Mouse (Mus musculus) embryonic facial prominence, embryonic 14.5 days (tissue): ENCODE data around the gene Astn2. TPM values are rescaled to one million over a fixed set of nuclear protein-coding genes. Genes with fewer than 3 reads are reported as not detected.
A peak's percentile ranks its signal among the peaks of the same experiment; 100 is the strongest.

Experiments
- ATAC-seq: fragments of 200-750 bp; cut with Nextera tagmentation; 2 replicates; pipeline ENCODE4 v1.8.0; 2017; ENCODE audit warnings: low read depth, moderate number of reproducible peaks, moderate TSS enrichment
- DNase-seq: peaks from one replicate; pipeline ENCODE4 v3.0.0-alpha.2; 2015; ENCODE audit warnings: low spot score
- H3K27ac ChIP-seq: fragments of 300-500 bp; sonication (generic); replicated peaks from 2 replicates; pipeline ENCODE4 v1.5.1; 2014; ENCODE audit warnings: low read depth, mild to moderate bottlenecking, low read length, moderate library complexity
- H3K27me3 ChIP-seq: fragments of 300-500 bp; sonication (generic); replicated peaks from 2 replicates; pipeline ENCODE4 v1.6.1; 2014; ENCODE audit warnings: low read length; ENCODE audit not compliant: control insufficient read depth, insufficient read depth
- H3K36me3 ChIP-seq: fragments of 300-500 bp; sonication (generic); 2 replicates; pipeline ENCODE4 v1.6.1; 2014; ENCODE audit warnings: low read length, mixed read lengths; ENCODE audit not compliant: control insufficient read depth, insufficient read depth
- H3K4me1 ChIP-seq: fragments of 300-500 bp; sonication (generic); 2 replicates; pipeline ENCODE4 v1.6.1; 2014; ENCODE audit warnings: antibody characterized with exemption, low read length; ENCODE audit not compliant: control insufficient read depth, insufficient read depth
- H3K4me2 ChIP-seq: fragments of 300-500 bp; sonication (generic); 2 replicates; pipeline ENCODE4 v1.6.1; 2014; ENCODE audit warnings: low read depth, mild to moderate bottlenecking, low read length, moderate library complexity, mixed read lengths
- H3K4me3 ChIP-seq: fragments of 300-500 bp; sonication (generic); 2 replicates; pipeline ENCODE4 v1.5.1; 2014; ENCODE audit warnings: low read depth, mild to moderate bottlenecking, low read length
- H3K9ac ChIP-seq: fragments of 300-500 bp; sonication (generic); 2 replicates; pipeline ENCODE4 v1.6.1; 2014; ENCODE audit warnings: low read depth, mild to moderate bottlenecking, low read length, moderate library complexity, mixed read lengths
- H3K9me3 ChIP-seq: fragments of 300-500 bp; sonication (generic); 2 replicates; pipeline ENCODE4 v1.6.1; 2016; ENCODE audit warnings: low read length; ENCODE audit not compliant: control insufficient read depth
- WGBS: fragments of 180-500 bp; shearing (Covaris S2); extraction: QIAGEN DNeasy Blood & Tissue Kit; methylation state at CpG from one replicate; pipeline ENCODE4 v1.1.7; 2014; 5-methylcytosine and 5-hydroxymethylcytosine counted together
- polyA plus RNA-seq: library from polyadenylated mRNA; unstranded; fragments of >200 nt; fragmentation: Nextera tagmentation; extraction: Ambion mirVana; gene quantifications from 2 replicates; pipeline ENCODE4 v1.2.1, GENCODE M21; 2014

The Astn2 gene
- 1.0 and 1.2 TPM in 2 replicates for polyA plus RNA-seq

DNA sequence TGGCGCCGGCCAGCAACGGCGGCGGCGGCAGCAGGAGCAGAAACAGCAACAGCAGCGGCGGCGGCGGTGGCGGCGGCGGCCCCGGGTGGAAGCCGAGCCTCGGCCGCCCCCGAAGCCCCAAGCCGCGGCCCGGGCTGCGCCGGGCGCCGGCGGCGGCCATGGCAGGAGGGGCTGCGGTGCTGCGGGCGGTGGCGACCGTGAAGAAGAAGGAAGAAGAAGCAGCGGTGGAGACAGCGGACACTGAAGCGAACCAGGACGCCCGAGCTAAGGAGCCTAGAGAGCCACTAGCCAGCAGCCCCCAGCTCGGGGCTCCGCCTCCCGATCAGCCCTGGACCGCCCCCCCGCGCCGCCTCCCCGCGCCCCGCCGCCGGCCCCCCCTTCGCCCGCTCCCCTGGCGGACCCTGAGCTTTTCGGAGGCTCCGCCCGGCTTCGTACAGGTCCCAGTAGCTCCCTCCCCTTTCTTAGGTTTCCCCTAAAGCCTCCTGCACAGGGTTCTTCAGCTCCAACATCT is at the start of gene Astn2:
Astn2 (minus strand) TSS at position 411 of the 511 bp plus-strand sequence.
- ATAC-seq, result peak; percentile 74
- Histone ChIP-seq H3K9me3 (no peaks in the 10 kb centered on the region), H3K27me3 (peaks cover 25% of the 10 kb centered on the region), H3K4me3 (peak within 1 kb of the TSS; percentile 74), H3K9ac (peak within 1 kb of the TSS; percentile 69), H3K27ac (no peak within 1 kb of the TSS), H3K4me2 (peak within 1 kb of the TSS; percentile 97), H3K36me3 (no peaks in the 10 kb centered on the region), H3K4me1 (no peaks in the 10 kb centered on the region)
- WGBS, result 3% methylated on average over 5 of the region's 56 CpGs
- DNase-seq, result no peak

GRCm38 (mm10) chr4:66450115-66450514 is 45.7 kb upstream of the Astn2 start:
- no peak overlapping the region for H3K27ac ChIP-seq
- no peak overlapping the region for H3K9ac ChIP-seq
- no peaks in the 10 kb centered on the region for H3K36me3 ChIP-seq
- 28% methylated on average over 3 of the region's 3 CpGs for WGBS
- H3K27me3 ChIP-seq, result no peaks in the 10 kb centered on the region
- no peaks in the 10 kb centered on the region for H3K9me3 ChIP-seq
- H3K4me3 ChIP-seq, result no peak overlapping the region
- H3K4me1 ChIP-seq, result no peaks in the 10 kb centered on the region
- ATAC-seq (no peak), DNase-seq (peak; percentile 50)
- H3K4me2 ChIP-seq, result no peak overlapping the region

- no peak for DNase-seq
- 64% methylated on average over 1 of the region's 1 CpGs for WGBS
- H3K4me3 ChIP-seq, result no peak overlapping the region
- no peaks in the 10 kb centered on the region for H3K36me3 ChIP-seq
- no peak overlapping the region for H3K4me2 ChIP-seq
- no peaks in the 10 kb centered on the region for H3K9me3 ChIP-seq
- H3K27ac ChIP-seq, result no peak overlapping the region
- ATAC-seq, result no peak
- H3K9ac ChIP-seq, result no peak overlapping the region
- no peaks in the 10 kb centered on the region for H3K27me3 ChIP-seq
- H3K4me1 ChIP-seq, result no peaks in the 10 kb centered on the region
Measured at GRCm38 (mm10) chr4:66431256-66431655, 26.8 kb upstream of the Astn2 start.

GRCm38 (mm10) chr4:66425804-66426203 is 21.4 kb upstream of the Astn2 start:
- Histone ChIP-seq H3K36me3 (no peaks in the 10 kb centered on the region), H3K27ac (no peak overlapping the region), H3K9me3 (no peaks in the 10 kb centered on the region), H3K4me1 (no peaks in the 10 kb centered on the region), H3K4me2 (no peak overlapping the region), H3K9ac (no peak overlapping the region), H3K27me3 (no peaks in the 10 kb centered on the region), H3K4me3 (no peak overlapping the region)
- no peak for DNase-seq
- 86% methylated on average over 4 of the region's 4 CpGs for WGBS
- peak; percentile 37; the same call in 1 of the 2 replicates for ATAC-seq

GRCm38 (mm10) chr4:66414778-66415177 is 10.4 kb upstream of the Astn2 start:
- Histone ChIP-seq H3K9ac (no peak overlapping the region), H3K4me1 (no peaks in the 10 kb centered on the region), H3K27ac (no peak overlapping the region), H3K27me3 (no peaks in the 10 kb centered on the region), H3K36me3 (no peaks in the 10 kb centered on the region), H3K4me3 (no peak overlapping the region), H3K4me2 (no peak overlapping the region), H3K9me3 (no peaks in the 10 kb centered on the region)
- 64% methylated on average over 8 of the region's 8 CpGs for WGBS
- ATAC-seq (no peak), DNase-seq (no peak)

DNA sequence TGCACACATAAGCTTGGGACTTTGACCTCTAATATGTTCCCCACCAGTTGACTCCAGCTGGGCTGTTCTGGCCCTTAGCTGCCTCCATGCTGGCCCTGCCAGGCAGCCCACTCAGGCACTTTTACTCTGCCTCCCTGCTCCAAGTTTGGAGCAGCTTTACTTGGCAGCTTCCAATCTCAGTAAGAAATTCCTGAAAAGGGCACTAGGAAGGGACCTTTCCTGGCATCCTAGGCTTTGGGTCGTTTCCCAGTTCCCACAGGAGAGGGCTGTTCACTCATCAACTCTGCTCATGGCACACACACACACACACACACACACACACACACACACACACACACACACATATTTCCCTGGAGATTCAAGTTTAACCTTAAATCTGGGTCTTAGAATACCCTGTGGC is 675 bp upstream of the Astn2 start:
- Histone ChIP-seq H3K9me3 (no peaks in the 10 kb centered on the region), H3K27ac (no peak overlapping the region), H3K4me3 (no peak overlapping the region), H3K27me3 (peaks cover 25% of the 10 kb centered on the region), H3K4me1 (no peaks in the 10 kb centered on the region), H3K4me2 (no peak overlapping the region), H3K36me3 (no peaks in the 10 kb centered on the region), H3K9ac (no peak overlapping the region)
- no peak for ATAC-seq
- DNase-seq, result no peak
- 35% methylated on average over 1 of the region's 1 CpGs for WGBS

GRCm38 (mm10) chr4:66403708-66404200 is 657 bp downstream of the Astn2 start:
- 0% methylated on average over 12 of the region's 51 CpGs for WGBS
- ATAC-seq, result peak; percentile 45
- no peak for DNase-seq

DNA sequence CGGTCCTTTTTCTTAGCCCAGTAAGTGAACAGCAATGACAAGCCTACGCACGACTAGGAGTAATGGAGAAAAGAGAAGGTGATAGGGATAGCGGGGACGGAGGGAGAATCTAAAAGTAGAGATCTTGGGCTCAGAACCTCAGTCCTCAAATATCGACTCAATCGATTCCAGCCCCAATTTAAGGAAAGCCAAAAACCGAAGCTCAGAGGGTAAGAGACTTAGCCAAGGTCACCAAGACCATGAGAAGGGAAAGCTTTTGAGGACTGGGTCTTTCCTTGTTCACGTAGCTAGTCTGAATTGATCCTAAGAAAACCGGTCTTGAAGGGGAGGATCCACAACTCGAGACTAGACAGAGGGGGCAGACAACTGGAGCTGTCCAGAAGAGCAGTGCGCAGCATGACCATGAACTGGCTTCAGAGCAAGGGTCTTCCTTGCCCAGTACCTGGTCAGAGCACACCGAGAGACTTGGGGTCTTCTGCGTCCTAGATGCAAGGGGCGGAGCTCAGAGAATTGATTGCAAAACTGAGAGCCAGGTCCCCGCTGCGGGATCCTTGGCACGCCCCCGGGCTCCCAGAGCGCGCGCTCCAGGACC is 1.2 kb downstream of the Astn2 start:
- DNase-seq, result no peak
- peak overlapping the region; percentile 69 for H3K9ac ChIP-seq
- 0 out of 2 replicates have a peak, but pooled peaks have one; percentile 10 for ATAC-seq
- no peaks in the 10 kb centered on the region for H3K36me3 ChIP-seq
- peak overlapping the region; percentile 97 for H3K4me2 ChIP-seq
- no peaks in the 10 kb centered on the region for H3K4me1 ChIP-seq
- H3K4me3 ChIP-seq, result peak overlapping the region; percentile 74
- 0% methylated on average over 22 of the region's 22 CpGs for WGBS
- H3K9me3 ChIP-seq, result no peaks in the 10 kb centered on the region
- H3K27me3 ChIP-seq, result peaks cover 25% of the 10 kb centered on the region
- no peak overlapping the region for H3K27ac ChIP-seq

More at GRCm38 (mm10) chr4:66403708-66404200, 657 bp downstream of the Astn2 start:
- H3K27me3 ChIP-seq, result peaks cover 25% of the 10 kb centered on the region
- H3K36me3 ChIP-seq, result no peaks in the 10 kb centered on the region
- peak overlapping the region; percentile 74 for H3K4me3 ChIP-seq
- H3K4me1 ChIP-seq, result no peaks in the 10 kb centered on the region
- peak overlapping the region; percentile 69 for H3K9ac ChIP-seq
- H3K9me3 ChIP-seq, result no peaks in the 10 kb centered on the region
- H3K27ac ChIP-seq, result no peak overlapping the region
- H3K4me2 ChIP-seq, result peak overlapping the region; percentile 97

- H3K4me2 ChIP-seq, result peak overlapping the region; percentile 97
- 0 out of 2 replicates have a peak overlapping the region, but pooled peaks have one; percentile 21 for H3K9ac ChIP-seq
- H3K27me3 ChIP-seq, result peaks cover 25% of the 10 kb centered on the region
- no peak overlapping the region for H3K27ac ChIP-seq
- WGBS, result under 1% methylated on average over 22 of the region's 24 CpGs
- peak overlapping the region; percentile 74 for H3K4me3 ChIP-seq
- no peak for ATAC-seq
- no peaks in the 10 kb centered on the region for H3K36me3 ChIP-seq
- peak; percentile 61 for DNase-seq
- H3K9me3 ChIP-seq, result no peaks in the 10 kb centered on the region
- no peaks in the 10 kb centered on the region for H3K4me1 ChIP-seq
Measured at GRCm38 (mm10) chr4:66402611-66403010, 1.8 kb downstream of the Astn2 start.
